Mouse (Mus musculus) CD8-positive naive resting alpha-beta T cell, adult 57 days (primary cell): ENCODE measurements around the gene Gm10401. TPM values are rescaled to one million over a fixed set of nuclear protein-coding genes. Genes with fewer than 3 reads are reported as not detected.

Source experiments
- total RNA-seq: library from RNA; stranded (reverse); gene quantifications from one replicate; pipeline ENCODE4 v1.2.4, GENCODE M21; 2023

Gene Gm10401
- not detected for total RNA-seq

DNA sequence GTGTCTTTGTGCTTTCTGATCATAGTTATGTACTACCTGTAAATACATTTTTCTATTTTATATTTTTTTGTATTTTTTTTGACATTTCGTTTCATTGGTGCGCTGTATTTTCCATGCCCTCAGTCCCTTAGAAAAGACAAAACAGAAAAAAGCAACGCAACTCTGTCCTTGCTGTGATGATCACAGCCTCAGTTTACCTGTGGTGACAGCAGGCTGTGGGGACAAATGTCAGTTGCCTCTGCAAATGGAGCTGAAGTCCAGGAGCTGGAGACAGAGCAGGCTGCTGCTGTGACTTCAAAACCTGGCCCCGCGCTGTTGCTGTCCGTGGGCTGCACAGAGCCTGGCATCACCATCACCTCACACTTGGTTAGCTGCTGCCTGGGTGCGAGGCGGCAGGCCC, at the start of gene Gm10401:
Gm10401 (minus strand) TSS at position 101 of the 400 bp plus-strand sequence.

DNA sequence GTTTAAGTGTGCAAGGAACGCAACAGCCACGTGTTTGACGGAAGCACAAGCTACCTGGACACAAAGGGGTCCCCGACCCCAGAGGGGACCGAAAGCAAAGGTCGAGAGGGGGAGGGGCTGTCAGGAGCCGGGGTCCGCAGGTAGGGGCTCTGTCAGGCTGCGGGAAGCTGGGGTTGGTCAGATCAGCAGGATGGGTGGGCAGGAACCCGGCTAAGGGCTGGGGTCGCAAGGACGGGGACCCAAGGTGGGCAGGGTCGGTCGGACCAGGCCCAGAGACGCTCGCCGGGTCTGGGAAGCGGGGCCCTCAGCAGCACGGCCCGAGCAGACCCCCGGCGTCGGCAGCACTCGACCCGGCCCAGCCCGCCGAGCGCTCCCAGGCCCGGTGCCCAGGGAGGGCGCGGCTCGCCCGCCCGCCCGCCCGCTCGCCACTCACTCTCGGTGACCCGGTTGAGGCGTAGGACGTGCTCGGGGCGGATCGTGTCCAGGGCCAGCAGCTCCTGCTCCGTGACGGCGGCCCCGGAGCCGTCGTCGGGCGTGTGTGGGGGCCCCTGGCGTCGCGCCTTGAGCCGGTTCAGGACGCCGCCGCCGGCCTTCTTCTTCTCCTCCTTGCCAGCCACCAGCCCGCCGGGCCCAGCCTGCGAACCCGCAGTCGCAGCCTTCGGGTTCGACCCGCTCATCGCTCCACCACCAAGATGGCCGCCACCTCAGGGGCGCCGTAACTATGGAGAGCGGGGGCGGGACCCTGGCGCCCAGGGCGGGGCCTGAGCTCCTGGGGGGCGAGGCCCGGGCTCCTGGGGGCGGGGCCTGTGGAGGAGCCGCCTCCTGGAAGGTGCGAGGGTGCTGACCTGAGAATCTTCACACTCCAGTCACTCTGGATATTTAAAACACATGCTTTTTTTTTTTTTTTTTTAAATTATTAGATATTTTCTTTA, 36.4 kb upstream of the Gm10401 start, which contains the start of gene Unc119b:
Unc119b (minus strand) TSS at position 742 of the 932 bp plus-strand sequence.

DNA sequence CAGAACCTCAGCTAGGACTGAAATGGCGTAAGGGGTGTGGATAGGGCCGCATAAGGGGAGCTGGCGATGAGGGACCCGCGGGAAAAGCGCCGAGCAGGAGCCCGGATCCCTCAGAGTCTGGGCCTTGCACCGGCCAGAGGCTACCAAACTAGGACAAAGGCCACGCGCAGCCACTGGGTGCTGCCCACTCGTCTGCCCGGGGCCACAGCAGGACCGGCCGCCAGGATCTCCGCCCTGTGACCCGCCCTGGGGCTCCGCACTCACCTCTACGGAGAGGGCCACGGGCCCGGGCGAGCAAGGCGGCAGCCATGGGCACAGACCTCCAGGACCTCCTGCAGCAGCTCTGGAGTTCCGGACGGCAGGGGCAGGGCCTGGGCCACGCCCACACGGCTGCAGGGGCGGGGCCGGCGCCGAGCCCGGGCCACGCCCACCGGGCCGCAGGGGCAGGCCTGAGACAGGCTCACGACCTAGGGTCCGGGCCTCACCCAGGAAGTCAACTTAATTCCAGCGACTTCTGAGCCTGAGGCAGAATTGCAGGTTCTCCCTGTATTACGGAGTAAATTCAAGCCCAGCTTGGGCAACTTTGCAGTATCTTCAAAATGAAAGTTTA, 21.0 kb upstream of the Gm10401 start, which contains the start of gene Acads:
Acads (minus strand) TSS at position 386 of the 610 bp plus-strand sequence.

Other genes with a start within 250 kb of the Gm10401 start
- not detected for gene 4930519G04Rik, start 244.6 kb downstream of the Gm10401 start, total RNA-seq
- not detected for gene Gm9936, start 239.6 kb downstream of the Gm10401 start, total RNA-seq
- 7.9 TPM for gene Oasl2, start 201.4 kb downstream of the Gm10401 start, total RNA-seq
- gene Oasl1, start 175.1 kb downstream of the Gm10401 start, total RNA-seq: 6.7 TPM
- 43.7 TPM for gene 2210016L21Rik, start 156.1 kb downstream of the Gm10401 start, total RNA-seq
- gene Hnf1a, start 127.2 kb downstream of the Gm10401 start, total RNA-seq: not detected
- gene Sppl3, start 87.2 kb downstream of the Gm10401 start, total RNA-seq: 63.1 TPM
- 32.1 TPM for gene Acads, start 21.1 kb upstream of the Gm10401 start, total RNA-seq
- gene Unc119b, start 36.7 kb upstream of the Gm10401 start, total RNA-seq: 24.4 TPM
- gene Mlec, start 59.9 kb upstream of the Gm10401 start, total RNA-seq: 60.0 TPM
- gene Cabp1, start 96.1 kb upstream of the Gm10401 start, total RNA-seq: not detected
- 44.8 TPM for gene Pop5, start 137.5 kb upstream of the Gm10401 start, total RNA-seq
- gene Rnf10, start 174.6 kb upstream of the Gm10401 start, total RNA-seq: 172 TPM
- gene Coq5, start 181.4 kb upstream of the Gm10401 start, total RNA-seq: 22.0 TPM
- gene Dynll1, start 202.7 kb upstream of the Gm10401 start, total RNA-seq: 224 TPM
- gene Srsf9, start 228.9 kb upstream of the Gm10401 start, total RNA-seq: 35.6 TPM
- 3.8 TPM for gene Gatc, start 242.9 kb upstream of the Gm10401 start, total RNA-seq
- 14.6 TPM for gene Triap1, start 242.9 kb upstream of the Gm10401 start, total RNA-seq